Mouse (Mus musculus) G1E (cell line): ENCODE results near the gene Cxcl5.

Experiments used
- CTCF ChIP-seq: IDR thresholded peaks from 2 replicates; pipeline ENCODE4 v1.5.1; 2012; ENCODE audit warnings: low read depth, low read length, inconsistent platforms, mixed read lengths
- GATA1 ChIP-seq: IDR thresholded peaks from 2 replicates; pipeline ENCODE4 v1.6.1; 2012; ENCODE audit warnings: borderline replicate concordance, low read length, inconsistent platforms, mixed read lengths
- TAL1 ChIP-seq: conservative IDR thresholded peaks from 2 replicates; pipeline ENCODE4 v1.6.1; 2012; ENCODE audit warnings: low read depth, low read length, inconsistent platforms, mixed read lengths

GRCm38 (mm10) chr5:90778856-90779255 lies 19.7 kb downstream of the Cxcl5 start:
- TF ChIP-seq CTCF, result no peak
- TF ChIP-seq TAL1, result no peak
- no peak for TF ChIP-seq GATA1
